Mouse (Mus musculus): ENCODE data around the gene Unc45a.

Unc45a gene

GRCm38 (mm10) chr7:80280032-80280431, 60.8 kb downstream of the Unc45a start:
- no peak for DNase-seq

- no peak for DNase-seq
These were observed 64.4 kb downstream of the Unc45a start for GRCm38 (mm10) chr7:80276374-80276773.

Measured in thymus, postnatal 4 days (tissue).